Mouse (Mus musculus): ENCODE measurements at regions not wholly inside any gene's neighbourhood (a gene's known extent, or its start where the extent isn't known, plus 50 kb on each side); places are given as distances from the start of the nearest gene placed in this dataset.

GRCm38 (mm10) chr7:70256806-70257205 lies 109.7 kb downstream of the Nr2f2 start:
- TF ChIP-seq CTCF (IDR thresholded peaks at IDR 0.05; ENCODE audit: borderline replicate concordance, insufficient read depth, low read length) (no peak), POLR2A (IDR thresholded peaks at IDR 0.05; ENCODE audit: low read depth, low read length) (no peak)

Data from embryonic fibroblast, embryonic 13.5 days (primary cell).